Mouse (Mus musculus): ENCODE data around the gene H1f0. TPM values are rescaled to one million over a fixed set of nuclear protein-coding genes. Genes with fewer than 3 reads are reported as not detected.
A peak's percentile ranks its signal among the peaks of the same experiment; 100 is the strongest.

Gene H1f0
- polyA plus RNA-seq, 1 experiment from 2014 or later: 136 TPM

- Histone ChIP-seq H3K4me2 (ENCODE audit: low read depth, low read length) (no peak overlapping the region), H3K9ac (ENCODE audit: low read depth, low read length) (no peak overlapping the region), H3K4me3 (ENCODE audit: low read depth, low read length) (no peak overlapping the region), H3K27me3 (ENCODE audit: control insufficient read depth, insufficient read depth, low read depth, low read length) (no peaks in the 10 kb centered on the region), H3K27ac (ENCODE audit: low read length) (no peak overlapping the region), H3K9me3 (replicated peaks; ENCODE audit: control insufficient read depth, low read length) (no peaks in the 10 kb centered on the region), H3K36me3 (ENCODE audit: control insufficient read depth, insufficient read depth) (no peaks in the 10 kb centered on the region), H3K4me1 (ENCODE audit: control insufficient read depth, low read depth, low read length) (no peaks in the 10 kb centered on the region)
- ATAC-seq (ENCODE audit: low read depth): no peak
- 63% methylated on average over 10 of the region's 10 CpGs for WGBS (ENCODE audit: insufficient replicate concordance)
These were observed 16.7 kb upstream of the H1f0 start for GRCm38 (mm10) chr15:79011550-79011949.

- H3K36me3 ChIP-seq (ENCODE audit: control insufficient read depth, insufficient read depth): no peaks in the 10 kb centered on the region
- 55% methylated on average over 7 of the region's 7 CpGs for WGBS (ENCODE audit: insufficient replicate concordance)
- H3K9ac ChIP-seq (ENCODE audit: low read depth, low read length): no peak overlapping the region
- ATAC-seq (ENCODE audit: low read depth): no peak
- no peak overlapping the region for H3K4me2 ChIP-seq (ENCODE audit: low read depth, low read length)
- H3K27me3 ChIP-seq (ENCODE audit: control insufficient read depth, insufficient read depth, low read depth, low read length): no peaks in the 10 kb centered on the region
- H3K4me3 ChIP-seq (ENCODE audit: low read depth, low read length): no peak overlapping the region
- no peaks in the 10 kb centered on the region for H3K9me3 ChIP-seq (replicated peaks; ENCODE audit: control insufficient read depth, low read length)
- H3K27ac ChIP-seq (ENCODE audit: low read length): no peak overlapping the region
- no peaks in the 10 kb centered on the region for H3K4me1 ChIP-seq (ENCODE audit: control insufficient read depth, low read depth, low read length)
These were observed 14.9 kb upstream of the H1f0 start for GRCm38 (mm10) chr15:79013382-79013781.

GRCm38 (mm10) chr15:79018191-79018590, 10.1 kb upstream of the H1f0 start:
- no peak for ATAC-seq (ENCODE audit: low read depth)
- no peak overlapping the region for H3K4me2 ChIP-seq (ENCODE audit: low read depth, low read length)
- H3K27me3 ChIP-seq (ENCODE audit: control insufficient read depth, insufficient read depth, low read depth, low read length): no peaks in the 10 kb centered on the region
- 42% methylated on average over 4 of the region's 4 CpGs for WGBS (ENCODE audit: insufficient replicate concordance)
- no peak overlapping the region for H3K27ac ChIP-seq (ENCODE audit: low read length)
- no peaks in the 10 kb centered on the region for H3K9me3 ChIP-seq (replicated peaks; ENCODE audit: control insufficient read depth, low read length)
- no peak overlapping the region for H3K9ac ChIP-seq (ENCODE audit: low read depth, low read length)
- no peak overlapping the region for H3K4me3 ChIP-seq (ENCODE audit: low read depth, low read length)
- no peaks in the 10 kb centered on the region for H3K36me3 ChIP-seq (ENCODE audit: control insufficient read depth, insufficient read depth)
- H3K4me1 ChIP-seq (ENCODE audit: control insufficient read depth, low read depth, low read length): peaks cover 4% of the 10 kb centered on the region

GRCm38 (mm10) chr15:79018886-79019285, 9.4 kb upstream of the H1f0 start:
- Histone ChIP-seq H3K9ac (ENCODE audit: low read depth, low read length) (no peak overlapping the region), H3K36me3 (ENCODE audit: control insufficient read depth, insufficient read depth) (no peaks in the 10 kb centered on the region), H3K27ac (ENCODE audit: low read length) (no peak overlapping the region), H3K4me2 (ENCODE audit: low read depth, low read length) (no peak overlapping the region), H3K9me3 (replicated peaks; ENCODE audit: control insufficient read depth, low read length) (no peaks in the 10 kb centered on the region), H3K4me3 (ENCODE audit: low read depth, low read length) (no peak overlapping the region), H3K4me1 (ENCODE audit: control insufficient read depth, low read depth, low read length) (peaks cover 4% of the 10 kb centered on the region), H3K27me3 (ENCODE audit: control insufficient read depth, insufficient read depth, low read depth, low read length) (no peaks in the 10 kb centered on the region)
- 54% methylated on average over 3 of the region's 3 CpGs for WGBS (ENCODE audit: insufficient replicate concordance)
- ATAC-seq (ENCODE audit: low read depth): no peak

- Histone ChIP-seq H3K4me2 (ENCODE audit: low read depth, low read length) (no peak overlapping the region), H3K4me3 (ENCODE audit: low read depth, low read length) (no peak overlapping the region), H3K27me3 (ENCODE audit: control insufficient read depth, insufficient read depth, low read depth, low read length) (peaks cover 30% of the 10 kb centered on the region), H3K9me3 (replicated peaks; ENCODE audit: control insufficient read depth, low read length) (no peaks in the 10 kb centered on the region), H3K4me1 (ENCODE audit: control insufficient read depth, low read depth, low read length) (peaks cover 8% of the 10 kb centered on the region), H3K36me3 (ENCODE audit: control insufficient read depth, insufficient read depth) (no peaks in the 10 kb centered on the region), H3K9ac (ENCODE audit: low read depth, low read length) (no peak overlapping the region), H3K27ac (ENCODE audit: low read length) (0 out of 2 replicates have a peak overlapping the region, but pooled peaks have one; percentile 7)
- ATAC-seq (ENCODE audit: low read depth): peak; percentile 60
- 48% methylated on average over 10 of the region's 10 CpGs for WGBS (ENCODE audit: insufficient replicate concordance)
These were observed 5.5 kb upstream of the H1f0 start for GRCm38 (mm10) chr15:79022671-79023230.

- no peaks in the 10 kb centered on the region for H3K36me3 ChIP-seq (ENCODE audit: control insufficient read depth, insufficient read depth)
- peaks cover 36% of the 10 kb centered on the region for H3K27me3 ChIP-seq (ENCODE audit: control insufficient read depth, insufficient read depth, low read depth, low read length)
- H3K4me2 ChIP-seq (ENCODE audit: low read depth, low read length): no peak overlapping the region
- H3K9ac ChIP-seq (ENCODE audit: low read depth, low read length): no peak overlapping the region
- no peaks in the 10 kb centered on the region for H3K9me3 ChIP-seq (replicated peaks; ENCODE audit: control insufficient read depth, low read length)
- no peak overlapping the region for H3K4me3 ChIP-seq (ENCODE audit: low read depth, low read length)
- peaks cover 8% of the 10 kb centered on the region for H3K4me1 ChIP-seq (ENCODE audit: control insufficient read depth, low read depth, low read length)
- WGBS (ENCODE audit: insufficient replicate concordance): 19% methylated on average over 1 of the region's 1 CpGs
- ATAC-seq (ENCODE audit: low read depth): no peak
- H3K27ac ChIP-seq (ENCODE audit: low read length): no peak overlapping the region
These were observed 4.9 kb upstream of the H1f0 start for GRCm38 (mm10) chr15:79023366-79023765.

- Histone ChIP-seq H3K9ac (ENCODE audit: low read depth, low read length) (no peak overlapping the region), H3K27me3 (ENCODE audit: control insufficient read depth, insufficient read depth, low read depth, low read length) (peaks cover 60% of the 10 kb centered on the region), H3K9me3 (replicated peaks; ENCODE audit: control insufficient read depth, low read length) (no peaks in the 10 kb centered on the region), H3K4me2 (ENCODE audit: low read depth, low read length) (peak overlapping the region; percentile 30), H3K27ac (ENCODE audit: low read length) (peak overlapping the region; percentile 60), H3K36me3 (ENCODE audit: control insufficient read depth, insufficient read depth) (no peaks in the 10 kb centered on the region), H3K4me3 (ENCODE audit: low read depth, low read length) (no peak overlapping the region), H3K4me1 (ENCODE audit: control insufficient read depth, low read depth, low read length) (peaks cover 16% of the 10 kb centered on the region)
- no peak for ATAC-seq (ENCODE audit: low read depth)
- WGBS (ENCODE audit: insufficient replicate concordance): 25% methylated on average over 17 of the region's 18 CpGs
These were observed 2.5 kb upstream of the H1f0 start for GRCm38 (mm10) chr15:79025687-79026308.

- Histone ChIP-seq H3K27ac (ENCODE audit: low read length) (peak overlapping the region; percentile 78), H3K4me1 (ENCODE audit: control insufficient read depth, low read depth, low read length) (peaks cover 19% of the 10 kb centered on the region), H3K36me3 (ENCODE audit: control insufficient read depth, insufficient read depth) (no peaks in the 10 kb centered on the region), H3K4me2 (ENCODE audit: low read depth, low read length) (peak overlapping the region; percentile 75), H3K4me3 (ENCODE audit: low read depth, low read length) (peak overlapping the region; percentile 67), H3K27me3 (ENCODE audit: control insufficient read depth, insufficient read depth, low read depth, low read length) (peaks cover 68% of the 10 kb centered on the region), H3K9me3 (replicated peaks; ENCODE audit: control insufficient read depth, low read length) (no peaks in the 10 kb centered on the region), H3K9ac (ENCODE audit: low read depth, low read length) (no peak overlapping the region)
- ATAC-seq (ENCODE audit: low read depth): no peak
- 54% methylated on average over 14 of the region's 14 CpGs for WGBS (ENCODE audit: insufficient replicate concordance)
These were observed 1.5 kb upstream of the H1f0 start for GRCm38 (mm10) chr15:79026511-79027290.
